Mouse (Mus musculus) testis, adult 2 months (tissue): ENCODE data around the gene Gatad2a. TPM values are rescaled to one million over a fixed set of nuclear protein-coding genes. Genes with fewer than 3 reads are reported as not detected.
A peak's percentile ranks its signal among the peaks of the same experiment; 100 is the strongest.

Experiments used
- H3K27ac ChIP-seq: fragments of 200-500 bp; 2 replicates; pipeline ENCODE4 v1.5.1; 2012; ENCODE audit warnings: low read depth, low read length; ENCODE audit not compliant: control insufficient read depth, insufficient read depth
- H3K27me3 ChIP-seq: fragments of 200-500 bp; 2 replicates; pipeline ENCODE4 v1.6.1; 2012; ENCODE audit warnings: mild to moderate bottlenecking, low read length, moderate library complexity; ENCODE audit not compliant: control insufficient read depth, insufficient read depth
- H3K36me3 ChIP-seq: fragments of 200-500 bp; 2 replicates; pipeline ENCODE4 v1.6.1; 2012; ENCODE audit warnings: mild to moderate bottlenecking, low read length; ENCODE audit not compliant: control insufficient read depth, insufficient read depth
- H3K4me1 ChIP-seq: fragments of 200-500 bp; 2 replicates; pipeline ENCODE4 v1.6.1; 2012; ENCODE audit warnings: low read length; ENCODE audit not compliant: control insufficient read depth, insufficient read depth
- H3K4me3 ChIP-seq: fragments of 200-500 bp; 2 replicates; pipeline ENCODE4 v1.5.1; 2012; ENCODE audit warnings: low read depth, mild to moderate bottlenecking, low read length, moderate library complexity, mixed read lengths; ENCODE audit not compliant: control insufficient read depth
- CTCF ChIP-seq: fragments of 200-500 bp; IDR thresholded peaks from 2 replicates; pipeline ENCODE4 v1.5.1; 2012; ENCODE audit warnings: low read depth, mild to moderate bottlenecking, inconsistent platforms, low read length, moderate library complexity; ENCODE audit not compliant: control insufficient read depth, insufficient read depth, insufficient replicate concordance
- POLR2A ChIP-seq: fragments of 200-500 bp; IDR thresholded peaks from 2 replicates; pipeline ENCODE4 v1.6.1; 2012; ENCODE audit warnings: low read depth, mild to moderate bottlenecking, inconsistent platforms, low read length, moderate library complexity; ENCODE audit not compliant: control insufficient read depth
- polyA plus RNA-seq: library from polyadenylated mRNA; depleted of rRNA; stranded (reverse); fragments of >200 nt; gene quantifications from 2 replicates; pipeline ENCODE4 v1.2.3, GENCODE M21; 2012

The Gatad2a gene
- polyA plus RNA-seq, 1 experiment = 80.8 TPM

DNA sequence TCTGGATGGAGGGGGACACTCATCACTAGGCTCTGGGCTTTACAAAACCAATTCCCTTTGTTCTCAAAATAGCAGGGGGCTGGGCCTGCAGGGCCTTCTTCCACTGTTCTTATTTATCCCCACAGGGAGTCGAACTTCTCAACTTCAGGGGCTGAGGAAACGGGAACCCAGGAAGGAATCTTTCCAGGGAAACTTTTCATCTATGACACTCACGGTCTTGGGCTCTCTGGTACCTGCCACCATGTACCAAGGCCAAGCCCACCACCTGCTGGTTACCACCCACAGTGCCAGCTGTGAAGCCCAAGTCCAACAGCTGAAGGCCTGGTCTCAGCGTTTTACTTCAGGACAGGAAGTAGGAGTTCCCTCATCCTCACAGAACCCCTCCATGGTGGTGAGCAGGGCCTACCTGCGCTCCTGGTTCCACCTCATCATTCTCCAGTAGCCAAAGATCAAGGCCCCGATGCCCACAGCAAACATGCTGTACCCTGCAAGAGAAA lies 101.3 kb downstream of the Gatad2a start:
- Histone ChIP-seq H3K36me3 (no peaks in the 10 kb centered on the region), H3K27ac (no peak overlapping the region), H3K27me3 (no peaks in the 10 kb centered on the region), H3K4me1 (no peaks in the 10 kb centered on the region; the same call in 1 of the 2 replicates), H3K4me3 (no peak overlapping the region)
- TF ChIP-seq CTCF = no peak
- TF ChIP-seq POLR2A = no peak

DNA sequence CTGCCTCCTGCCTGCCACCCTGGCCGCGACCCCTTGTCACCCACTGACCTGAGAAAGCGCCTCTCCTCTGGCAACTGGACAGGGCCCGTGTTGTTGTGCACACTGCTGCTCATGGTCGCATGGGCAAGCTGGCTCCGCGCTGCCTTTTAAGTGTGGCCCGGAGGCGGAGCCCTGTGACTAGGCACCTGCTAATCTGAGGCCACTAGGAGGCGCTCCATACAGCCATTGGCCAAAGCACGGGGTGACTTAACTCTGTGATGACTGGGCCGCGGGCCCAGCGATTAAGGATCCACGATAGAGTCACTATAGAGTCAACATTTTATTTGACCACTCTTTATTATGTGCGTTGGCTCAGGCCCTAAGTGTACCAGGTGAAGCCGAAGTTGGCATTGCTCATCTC lies 102.3 kb downstream of the Gatad2a start:
- H3K4me1 ChIP-seq = peaks cover 7% of the 10 kb centered on the region
- no peak overlapping the region for H3K4me3 ChIP-seq
- H3K27ac ChIP-seq = no peak overlapping the region
- no peaks in the 10 kb centered on the region for H3K36me3 ChIP-seq
- TF ChIP-seq POLR2A (no peak), CTCF (peak; percentile 39; the same call in 1 of the 2 replicates)
- no peaks in the 10 kb centered on the region for H3K27me3 ChIP-seq

DNA sequence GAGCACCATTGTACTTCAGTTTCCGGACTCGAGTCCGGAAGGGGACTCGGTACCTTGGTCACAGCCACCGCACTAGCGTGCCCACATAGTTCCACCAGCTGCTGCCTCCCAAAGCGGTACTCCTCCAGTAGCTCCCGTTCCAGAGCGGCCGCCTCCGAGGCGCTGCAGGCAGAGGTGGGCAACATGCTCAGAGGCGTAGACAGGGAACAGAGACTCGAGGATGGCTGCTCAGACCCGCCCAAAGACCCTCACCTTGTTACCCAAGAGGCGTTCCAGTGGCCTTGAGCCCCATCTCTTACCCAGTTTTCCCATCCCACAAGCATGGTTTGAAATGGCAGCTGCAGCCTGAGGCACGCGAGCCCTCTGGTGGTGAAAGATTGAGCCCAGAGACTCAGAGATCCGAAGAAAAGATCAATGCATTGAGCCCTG lies 105.4 kb downstream of the Gatad2a start:
- Histone ChIP-seq H3K4me1 (peaks cover 31% of the 10 kb centered on the region), H3K27me3 (no peaks in the 10 kb centered on the region; the same call in 1 of the 2 replicates), H3K27ac (no peak overlapping the region), H3K4me3 (no peak overlapping the region), H3K36me3 (no peaks in the 10 kb centered on the region)
- TF ChIP-seq CTCF = peak; percentile 36; the same call in 1 of the 2 replicates
- no peak for TF ChIP-seq POLR2A

DNA sequence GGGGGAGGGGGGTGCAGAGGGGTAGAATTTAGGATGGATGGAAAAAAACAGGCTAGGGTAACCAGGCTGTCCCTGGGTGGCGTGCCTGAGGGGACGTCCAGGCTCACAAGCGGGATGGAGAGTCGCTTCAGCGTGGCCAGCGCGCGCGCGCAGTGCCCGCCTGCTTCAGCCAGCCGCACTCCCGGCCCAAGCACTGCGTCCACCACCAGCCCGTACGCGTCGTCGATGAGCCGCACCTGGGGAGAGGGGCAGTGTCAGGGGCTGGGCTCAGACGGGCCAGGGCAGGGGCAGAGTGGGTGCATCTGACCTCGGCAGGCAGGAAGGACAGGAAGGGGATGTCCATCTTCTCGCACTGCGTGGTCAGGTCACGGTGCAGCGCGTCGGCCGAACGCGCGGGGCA lies 107.3 kb downstream of the Gatad2a start:
- peaks cover 34% of the 10 kb centered on the region for H3K4me1 ChIP-seq

DNA sequence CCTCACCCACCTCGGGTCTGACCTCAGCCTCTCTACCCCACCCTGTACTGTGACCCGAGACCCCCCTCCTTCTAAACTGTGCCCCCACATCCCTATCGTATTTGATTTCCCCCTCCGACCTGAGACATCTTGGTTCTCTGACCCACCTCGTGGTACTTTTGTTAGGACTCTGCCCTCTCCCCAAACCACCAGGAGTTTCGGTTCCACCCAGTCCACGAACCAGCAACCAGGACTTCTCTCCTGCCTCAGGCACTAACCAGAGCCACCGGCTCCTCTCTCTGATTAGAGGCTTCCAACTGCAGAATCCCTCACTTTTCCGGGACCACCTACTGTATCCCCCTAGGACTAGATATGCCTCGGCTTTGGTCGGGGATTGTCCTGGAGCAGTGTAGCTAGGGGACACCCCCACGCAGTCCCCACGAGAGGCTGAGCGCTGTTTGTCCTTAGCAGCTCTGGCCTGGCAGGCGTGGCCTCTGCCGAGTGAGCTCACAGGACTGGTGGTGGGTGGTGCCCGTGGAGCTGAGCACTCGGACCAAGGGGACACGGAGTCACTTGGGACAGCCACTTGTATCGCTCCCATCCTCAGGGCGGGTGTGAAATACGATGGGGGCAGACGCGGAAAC lies 107.8 kb downstream of the Gatad2a start:
- TF ChIP-seq POLR2A = no peak
- peaks cover 34% of the 10 kb centered on the region for H3K4me1 ChIP-seq
- no peaks in the 10 kb centered on the region; the same call in 1 of the 2 replicates for H3K27me3 ChIP-seq
- H3K36me3 ChIP-seq = no peaks in the 10 kb centered on the region
- H3K4me3 ChIP-seq = peak overlapping the region; percentile 41
- no peak overlapping the region for H3K27ac ChIP-seq

More for the DNA sequence above, 107.3 kb downstream of the Gatad2a start:
- H3K27me3 ChIP-seq = no peaks in the 10 kb centered on the region; the same call in 1 of the 2 replicates
- H3K4me3 ChIP-seq = peak overlapping the region; percentile 5; the same call in 1 of the 2 replicates
- TF ChIP-seq POLR2A = no peak
- TF ChIP-seq CTCF = no peak
- H3K36me3 ChIP-seq = no peaks in the 10 kb centered on the region
- H3K27ac ChIP-seq = no peak overlapping the region

DNA sequence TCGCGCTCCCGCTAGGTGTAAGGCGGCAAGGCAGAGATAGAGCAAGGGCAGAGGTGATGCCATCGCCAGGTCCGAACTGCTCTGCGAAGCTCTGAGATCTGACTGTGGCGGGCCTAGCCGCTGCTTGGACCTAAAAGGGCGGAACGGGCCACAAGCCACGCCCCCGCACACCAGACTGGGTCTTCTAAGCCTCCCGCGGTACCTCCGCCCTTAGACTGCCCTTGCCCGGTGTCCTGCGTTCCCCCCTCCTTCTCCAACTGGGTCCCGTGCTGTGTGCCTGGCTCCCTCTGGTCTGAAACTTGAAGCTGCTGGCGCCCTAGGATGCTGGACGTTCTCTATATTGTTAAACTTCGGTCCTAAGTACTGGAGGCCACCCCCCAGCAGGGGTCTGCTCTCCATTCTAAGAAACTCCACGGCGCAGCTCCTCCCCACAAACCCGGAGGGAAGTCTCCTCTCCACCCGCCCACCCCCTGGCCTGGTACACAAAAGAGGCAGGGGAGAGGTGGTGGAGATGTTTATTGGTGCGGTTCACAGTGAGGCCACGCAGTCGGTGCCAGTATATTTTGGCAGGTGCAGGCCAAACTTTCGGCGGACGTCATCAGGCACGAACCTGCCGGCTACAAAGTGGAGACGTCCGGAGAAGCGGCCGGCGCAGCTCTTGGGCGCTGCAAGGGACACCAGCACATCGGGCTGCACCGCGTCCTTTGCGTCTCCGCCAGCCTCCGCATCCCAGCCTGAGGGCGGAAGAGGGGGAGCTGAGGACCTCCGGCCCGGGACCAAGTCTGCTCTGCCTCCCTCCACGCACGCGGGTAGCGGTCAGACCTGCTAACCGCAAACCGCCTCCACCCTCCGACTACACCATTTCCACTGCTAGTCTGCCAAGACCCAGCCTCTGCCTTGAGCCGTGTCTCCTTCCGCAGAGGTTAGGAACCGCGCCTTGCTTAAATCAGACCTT lies 108.6 kb downstream of the Gatad2a start, which contains the start of gene Cilp2:
Gene Cilp2, minus strand, starts transcription at position 399 of the 955 bp plus-strand sequence.
- Histone ChIP-seq H3K4me3 (peak within 1 kb of the TSS; percentile 41), H3K4me1 (peaks cover 42% of the 10 kb centered on the region), H3K27me3 (no peaks in the 10 kb centered on the region; the same call in 1 of the 2 replicates), H3K27ac (no peak within 1 kb of the TSS), H3K36me3 (no peaks in the 10 kb centered on the region)
- no peak for TF ChIP-seq POLR2A
- no peak for TF ChIP-seq CTCF

DNA sequence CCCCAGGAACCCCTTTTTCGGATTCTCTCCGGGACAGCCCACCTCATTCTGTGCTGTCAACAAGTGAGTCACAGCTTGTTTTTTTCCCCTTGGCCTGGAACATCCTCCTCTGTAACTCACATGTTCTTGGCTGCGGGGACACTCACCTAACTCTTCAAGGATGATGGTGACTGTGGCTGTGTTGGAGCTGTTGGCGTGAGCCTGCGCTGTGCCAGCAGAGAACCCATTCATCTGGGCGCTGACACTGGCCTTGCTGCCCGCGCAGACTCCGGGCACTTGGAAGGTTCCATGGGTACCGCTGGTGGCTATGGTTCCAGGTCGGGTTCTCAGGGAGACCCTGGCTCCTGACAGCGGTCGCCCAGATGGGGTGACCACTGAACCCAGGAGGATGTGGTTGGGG lies 112.0 kb downstream of the Gatad2a start:
- H3K36me3 ChIP-seq = no peaks in the 10 kb centered on the region
- H3K4me1 ChIP-seq = peaks cover 59% of the 10 kb centered on the region
- TF ChIP-seq CTCF (no peak), POLR2A (no peak)
- H3K27me3 ChIP-seq = no peaks in the 10 kb centered on the region; the same call in 1 of the 2 replicates
- no peak overlapping the region for H3K4me3 ChIP-seq
- no peak overlapping the region for H3K27ac ChIP-seq
